Mouse (Mus musculus) midbrain, postnatal 0 days (tissue): Measurements from ENCODE around the gene Ndufs8. TPM values are rescaled to one million over a fixed set of nuclear protein-coding genes. Genes with fewer than 3 reads are reported as not detected.

Experiments
- ATAC-seq: fragments of 200-750 bp; cut with Nextera tagmentation; 2 replicates; pipeline ENCODE4 v1.8.0; 2017; ENCODE audit warnings: moderate number of reproducible peaks, mild to moderate bottlenecking, moderate TSS enrichment, moderate library complexity; ENCODE audit not compliant: low FRiP score
- DNase-seq: peaks from one replicate; pipeline ENCODE4 v3.0.0-alpha.2; 2015; ENCODE audit warnings: low spot score
- H3K27ac ChIP-seq: fragments of 300-500 bp; sonication (generic); 2 replicates; pipeline ENCODE4 v1.5.1; 2014; ENCODE audit warnings: low read depth, mild to moderate bottlenecking, low read length, mixed read lengths
- H3K27me3 ChIP-seq: fragments of 300-500 bp; sonication (generic); 2 replicates; pipeline ENCODE4 v1.6.1; 2014; ENCODE audit warnings: low read length, control low read depth, mixed read lengths; ENCODE audit not compliant: insufficient read depth
- H3K36me3 ChIP-seq: fragments of 300-500 bp; sonication (generic); 2 replicates; pipeline ENCODE4 v1.6.1; 2014; ENCODE audit warnings: low read length, control low read depth, mixed read lengths; ENCODE audit not compliant: insufficient read depth
- H3K4me1 ChIP-seq: fragments of 300-500 bp; sonication (generic); 2 replicates; pipeline ENCODE4 v1.6.1; 2014; ENCODE audit warnings: mild to moderate bottlenecking, control low read depth, antibody characterized with exemption, low read length, mixed read lengths; ENCODE audit not compliant: insufficient read depth
- H3K4me2 ChIP-seq: fragments of 300-500 bp; sonication (generic); 2 replicates; pipeline ENCODE4 v1.6.1; 2014; ENCODE audit warnings: low read depth, mild to moderate bottlenecking, low read length, mixed read lengths; ENCODE audit not compliant: poor library complexity, severe bottlenecking
- H3K4me3 ChIP-seq: fragments of 300-500 bp; sonication (generic); 2 replicates; pipeline ENCODE4 v1.5.1; 2014; ENCODE audit warnings: low read depth, mild to moderate bottlenecking, low read length, moderate library complexity
- H3K9ac ChIP-seq: fragments of 300-500 bp; sonication (generic); replicated peaks from 2 replicates; pipeline ENCODE4 v1.6.1; 2014; ENCODE audit warnings: mild to moderate bottlenecking, low read length, moderate library complexity, mixed read lengths; ENCODE audit not compliant: poor library complexity, severe bottlenecking
- H3K9me3 ChIP-seq: fragments of 300-500 bp; sonication (generic); 2 replicates; pipeline ENCODE4 v1.6.1; 2016; ENCODE audit warnings: low read length, control low read depth
- CTCF ChIP-seq: IDR thresholded peaks from 2 replicates; pipeline ENCODE4 v1.5.1; 2016; ENCODE audit warnings: antibody characterized with exemption, mild to moderate bottlenecking
- WGBS: fragments of 180-500 bp; shearing (Covaris S2); extraction: QIAGEN DNeasy Blood & Tissue Kit; methylation state at CpG from one replicate; pipeline ENCODE4 v1.1.7; 2014; 5-methylcytosine and 5-hydroxymethylcytosine counted together
- polyA plus RNA-seq: library from polyadenylated mRNA; unstranded; fragments of >200 nt; fragmentation: Nextera tagmentation; extraction: Ambion mirVana; gene quantifications from 2 replicates; pipeline ENCODE4 v1.2.1, GENCODE M21; 2015
- total RNA-seq: library from RNA; depleted of rRNA; stranded (reverse); fragments of >200 nt; gene quantifications from 2 replicates; pipeline ENCODE4 v1.2.3, GENCODE M21; 2014

The Ndufs8 gene
- total and polyA plus RNA-seq, 2 experiments from 2014 or later: 197 to 292 TPM

- ATAC-seq: no peak
- no peak for DNase-seq
- no peak overlapping the region for H3K4me3 ChIP-seq
- H3K27me3 ChIP-seq: no peaks in the 10 kb centered on the region
- H3K36me3 ChIP-seq: peaks cover 9% of the 10 kb centered on the region; the same call in 1 of the 2 replicates
- no peak overlapping the region for H3K4me2 ChIP-seq
- 89% methylated on average over 5 of the region's 5 CpGs for WGBS
- TF ChIP-seq CTCF: no peak
- no peaks in the 10 kb centered on the region for H3K9me3 ChIP-seq
- no peak overlapping the region for H3K9ac ChIP-seq
- peaks cover 8% of the 10 kb centered on the region; the same call in 1 of the 2 replicates for H3K4me1 ChIP-seq
- no peak overlapping the region for H3K27ac ChIP-seq
Measured at GRCm38 (mm10) chr19:3914535-3914934, 2.0 kb upstream of the Ndufs8 start.

DNA sequence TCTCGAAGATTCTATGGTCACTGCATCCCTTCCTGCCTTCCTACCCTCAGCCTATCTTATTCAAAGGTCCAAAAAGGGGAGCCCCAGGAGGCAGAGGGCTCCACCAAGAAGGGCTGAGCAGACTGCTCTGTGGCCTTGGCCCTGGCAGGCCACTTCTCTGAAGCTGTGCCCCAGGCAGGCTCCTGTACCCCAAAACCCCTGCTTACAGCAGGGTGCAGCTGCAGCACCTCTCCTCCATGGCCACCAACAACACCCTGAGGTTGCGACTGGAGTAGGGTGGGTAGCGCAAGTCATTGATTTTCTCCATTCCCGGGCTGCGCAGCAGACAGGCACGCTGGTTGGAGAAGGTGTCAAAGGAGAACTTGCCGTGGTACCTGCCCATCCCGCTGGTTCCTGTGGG, 1.1 kb upstream of the Ndufs8 start:
- Histone ChIP-seq H3K4me2 (peak overlapping the region; percentile 69), H3K4me1 (peaks cover 8% of the 10 kb centered on the region; the same call in 1 of the 2 replicates), H3K36me3 (peaks cover 16% of the 10 kb centered on the region; the same call in 1 of the 2 replicates), H3K9me3 (no peaks in the 10 kb centered on the region), H3K27ac (peak overlapping the region; percentile 69; the same call in 1 of the 2 replicates), H3K4me3 (peak overlapping the region; percentile 62; the same call in 1 of the 2 replicates), H3K9ac (0 out of 2 replicates have a peak overlapping the region, but pooled peaks have one; percentile 52), H3K27me3 (no peaks in the 10 kb centered on the region)
- TF ChIP-seq CTCF: no peak
- DNase-seq: no peak
- 88% methylated on average over 8 of the region's 8 CpGs for WGBS
- ATAC-seq: no peak

DNA sequence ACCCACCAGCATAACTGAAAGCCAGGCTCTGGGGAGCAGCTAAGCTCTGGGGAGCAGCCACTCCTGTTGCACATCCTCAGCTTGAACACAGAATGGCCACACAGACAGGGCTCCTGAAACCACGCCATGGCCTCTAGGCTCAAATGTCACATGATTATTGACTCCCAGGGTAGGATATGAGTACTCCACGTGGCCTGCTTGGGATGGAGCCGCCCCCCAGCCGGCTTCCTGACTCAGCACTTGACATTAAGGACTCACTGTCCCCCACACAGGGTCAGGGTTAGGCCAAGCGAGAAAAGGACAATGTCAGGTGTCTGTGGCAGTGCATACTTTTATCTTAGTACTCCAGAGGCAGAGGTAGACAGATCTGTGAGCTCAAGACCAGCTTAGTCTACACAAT, 2.4 kb downstream of the Ndufs8 start:
- H3K36me3 ChIP-seq: peaks cover 16% of the 10 kb centered on the region; the same call in 1 of the 2 replicates
- no peak overlapping the region for H3K4me2 ChIP-seq
- no peak overlapping the region for H3K9ac ChIP-seq
- no peak for TF ChIP-seq CTCF
- 84% methylated on average over 5 of the region's 5 CpGs for WGBS
- no peak for DNase-seq
- no peaks in the 10 kb centered on the region for H3K9me3 ChIP-seq
- H3K4me3 ChIP-seq: no peak overlapping the region
- H3K4me1 ChIP-seq: peaks cover 12% of the 10 kb centered on the region
- no peaks in the 10 kb centered on the region for H3K27me3 ChIP-seq
- ATAC-seq: no peak
- H3K27ac ChIP-seq: no peak overlapping the region

- Histone ChIP-seq H3K27ac (no peak overlapping the region), H3K9ac (no peak overlapping the region), H3K4me2 (no peak overlapping the region), H3K4me1 (peaks cover 4% of the 10 kb centered on the region; the same call in 1 of the 2 replicates), H3K9me3 (no peaks in the 10 kb centered on the region), H3K27me3 (no peaks in the 10 kb centered on the region), H3K4me3 (no peak overlapping the region), H3K36me3 (peaks cover 21% of the 10 kb centered on the region; the same call in 1 of the 2 replicates)
- ATAC-seq (no peak), DNase-seq (no peak)
- no peak for TF ChIP-seq CTCF
- WGBS: 91% methylated on average over 8 of the region's 8 CpGs
Measured at GRCm38 (mm10) chr19:3907876-3908660, 4.5 kb downstream of the Ndufs8 start.

- H3K4me3 ChIP-seq: peak within 1 kb of the TSS; percentile 44
- WGBS: 6% methylated on average over 36 of the region's 36 CpGs
- TF ChIP-seq CTCF: no peak
- peak; percentile 69; the same call in 1 of the 2 replicates for ATAC-seq
- no peaks in the 10 kb centered on the region for H3K9me3 ChIP-seq
- H3K4me1 ChIP-seq: peaks cover 4% of the 10 kb centered on the region; the same call in 1 of the 2 replicates
- H3K4me2 ChIP-seq: peak within 1 kb of the TSS; percentile 86
- H3K36me3 ChIP-seq: peaks cover 24% of the 10 kb centered on the region; the same call in 1 of the 2 replicates
- no peaks in the 10 kb centered on the region for H3K27me3 ChIP-seq
- no peak within 1 kb of the TSS for H3K27ac ChIP-seq
- peak; percentile 53 for DNase-seq
- H3K9ac ChIP-seq: peak within 1 kb of the TSS; percentile 54
Measured at GRCm38 (mm10) chr19:3906795-3907786, 5.5 kb downstream of the Ndufs8 start, which contains the start of gene Tcirg1. Gene Tcirg1 (minus strand): TSS chr19:3907133.
